Mouse (Mus musculus) Patski (cell line): Measurements from ENCODE around the gene Nr6a1. TPM values are rescaled to one million over a fixed set of nuclear protein-coding genes. Genes with fewer than 3 reads are reported as not detected.

Experiments
- ATAC-seq: fragments of 100-300 bp; one replicate; pipeline ENCODE4 v1.8.0; 2021
- CTCF ChIA-PET: fragments of 350-600 bp; sonication (Branson Sonifier 250); formaldehyde crosslinking; loops from one replicate; lab custom pipeline; 2022; ENCODE audit warnings: inconsistent platforms; lab: Charles Lee
- POLR2A ChIA-PET: fragments of 350-600 bp; sonication (Branson Sonifier 250); formaldehyde crosslinking; loops from one replicate; lab custom pipeline; 2022; ENCODE audit warnings: antibody characterized with exemption, inconsistent platforms; lab: Charles Lee
- DNase-seq: peaks from one replicate; pipeline ENCODE4 v3.0.0-alpha.2; 2011; ENCODE audit warnings: low read depth, low spot score
- H3K27me3 ChIP-seq: fragments of 371-371 bp; one replicate; pipeline ENCODE4 v1.5.1; 2021
- CTCF ChIP-seq: fragments of 100-300 bp; IDR thresholded peaks from one replicate; pipeline ENCODE4 v1.5.1; 2021
- in situ Hi-C: fragments of 300-500 bp; cut with MboI; formaldehyde crosslinking; loops from 3 replicates; pipeline ENCODE4 v1.11.1; 2018; ENCODE audit warnings: low pct_unique_long_range_greater_than_20kb, mixed read lengths
- polyA plus RNA-seq: library from polyadenylated mRNA; unstranded; gene quantifications from one replicate; pipeline ENCODE4 v1.2.3, GENCODE M21; 2021

The Nr6a1 gene
- polyA plus RNA-seq, 1 experiment from 2014 or later = 4.9 TPM

DNA sequence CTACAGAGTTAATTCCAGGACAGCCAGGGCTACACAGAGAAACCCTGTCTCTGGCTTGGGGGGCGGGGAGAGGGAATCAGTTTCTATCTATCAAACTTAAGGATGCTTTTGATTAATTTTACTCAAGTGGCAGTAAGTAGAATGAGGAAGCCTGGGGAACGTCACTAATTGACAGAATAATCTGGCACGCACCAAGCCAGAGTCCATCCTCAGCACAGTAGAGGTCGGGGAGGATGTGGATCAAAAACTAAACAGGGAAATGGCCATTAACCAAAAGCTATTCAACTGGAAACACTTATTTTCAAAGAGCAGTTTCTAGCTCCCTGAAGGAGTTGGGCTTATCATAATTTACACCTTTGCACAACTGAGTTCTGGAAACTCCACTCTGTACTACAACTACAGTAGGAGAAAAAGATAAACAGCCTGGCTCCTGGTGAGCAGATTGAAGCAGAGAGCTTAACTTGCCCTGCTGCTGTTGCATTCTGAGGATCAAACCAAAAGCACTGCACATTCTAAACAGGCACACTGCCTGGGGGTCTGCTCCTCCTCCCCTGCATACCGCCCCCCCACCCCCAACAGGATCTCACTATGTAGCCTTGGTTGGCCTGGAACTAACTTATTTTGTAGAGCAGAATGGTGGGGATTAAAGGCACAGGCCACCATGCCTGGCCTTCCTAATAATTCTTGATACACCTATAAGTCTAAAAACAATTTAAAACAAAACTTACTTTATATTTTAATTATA, 141.1 kb downstream of the Nr6a1 start:
- no peak for DNase-seq
- no peak for ATAC-seq
- TF ChIP-seq CTCF = no peak
- in situ Hi-C loops = no loop called here
- H3K27me3 ChIP-seq = no peaks in the 10 kb centered on the region
- ChIA-PET CTCF (interaction anchor here (1.7 to 1.9 kb wide), 2 partner anchors 10 to 78 kb away, joined by 4 to 5 read pairs; no protein-coding TSS in a partner anchor), POLR2A (no interaction called here)

DNA sequence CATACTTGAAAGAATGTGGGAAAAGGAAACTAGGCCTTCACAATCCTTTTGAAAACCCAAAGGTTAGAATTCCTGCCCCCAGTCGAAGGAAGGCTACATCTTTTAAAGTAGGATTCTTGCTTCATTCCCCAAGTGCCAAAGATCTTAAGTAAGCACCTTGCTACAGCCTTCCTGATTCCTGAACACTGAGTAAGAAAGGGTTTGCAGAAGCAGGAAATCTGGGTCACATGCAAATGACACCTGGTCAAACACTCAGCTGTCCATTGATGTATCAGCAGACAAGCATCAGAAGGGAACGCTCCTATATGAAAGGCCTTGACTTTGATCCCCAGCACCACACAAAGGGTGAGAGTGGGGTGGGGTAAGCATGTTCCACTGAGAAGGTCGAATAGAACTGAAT, 142.4 kb downstream of the Nr6a1 start:
- H3K27me3 ChIP-seq = no peaks in the 10 kb centered on the region
- no peak for TF ChIP-seq CTCF
- ATAC-seq (peak; percentile 26), DNase-seq (no peak)
- POLR2A ChIA-PET = interaction anchor here (0.7 kb wide), 1 partner anchor 39 kb away, joined by 5 read pairs; no protein-coding TSS in a partner anchor
- CTCF ChIA-PET = no interaction called here
- in situ Hi-C loops = no loop called here

DNA sequence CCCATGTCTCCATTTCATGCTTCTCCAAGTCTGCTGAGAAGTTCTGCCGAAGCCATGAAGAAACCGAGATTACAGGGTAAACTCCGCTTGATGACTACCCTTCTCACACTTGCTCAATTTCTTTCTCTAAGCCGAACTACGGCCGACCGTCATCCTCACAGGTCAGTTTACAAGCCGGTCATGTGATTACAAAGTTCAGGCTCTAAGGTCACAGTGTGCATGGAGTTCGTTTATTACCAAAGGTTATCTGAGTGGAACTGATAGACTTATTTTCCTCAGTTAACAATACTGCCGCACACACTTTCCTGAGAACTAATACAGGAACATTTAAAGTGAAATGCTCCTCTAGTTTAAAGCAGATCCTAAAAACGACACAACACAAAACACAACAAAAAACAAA, 143.1 kb downstream of the Nr6a1 start:
- no peak for TF ChIP-seq CTCF

GRCm38 (mm10) chr2:38783364-38783763, 144.1 kb downstream of the Nr6a1 start:
- in situ Hi-C loops = no loop called here
- ChIA-PET CTCF (interaction anchor here (1.3 to 1.7 kb wide), 2 partner anchors 9 kb away, joined by 3 read pairs; no protein-coding TSS in a partner anchor), POLR2A (no interaction called here)
- no peak for DNase-seq
- ATAC-seq = no peak
- no peaks in the 10 kb centered on the region for H3K27me3 ChIP-seq
- TF ChIP-seq CTCF = no peak

More for the DNA sequence above, 143.1 kb downstream of the Nr6a1 start:
- in situ Hi-C loops = no loop called here
- POLR2A ChIA-PET = no interaction called here
- no peaks in the 10 kb centered on the region for H3K27me3 ChIP-seq
- CTCF ChIA-PET = interaction anchor here (0.7 kb wide), 1 partner anchor 9 kb away, joined by 3 read pairs; no protein-coding TSS in a partner anchor
- DNase-seq (no peak), ATAC-seq (no peak)

DNA sequence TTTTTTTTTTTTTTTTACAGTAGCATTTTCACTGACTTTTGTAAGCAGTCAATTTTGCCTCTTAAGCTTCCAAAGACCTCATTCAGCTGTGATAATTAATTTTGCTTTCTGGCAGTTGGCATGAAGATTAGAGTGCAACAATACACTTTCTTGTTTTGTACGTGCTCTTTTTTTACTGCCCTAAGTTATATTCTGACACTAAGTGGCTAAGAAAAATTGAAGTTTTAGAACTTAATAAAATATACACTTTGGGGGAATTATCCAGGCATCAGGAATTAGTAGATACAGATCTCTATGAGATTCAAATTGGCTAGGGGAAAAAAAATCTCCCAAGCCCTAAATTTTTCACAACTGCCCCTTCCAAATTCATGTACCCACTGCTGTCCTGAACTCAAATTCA, 144.8 kb downstream of the Nr6a1 start:
- POLR2A ChIA-PET = interaction anchor here (0.6 kb wide), 1 partner anchor 40 kb away, joined by 3 read pairs; no protein-coding TSS in a partner anchor
- ATAC-seq = no peak
- CTCF ChIA-PET = interaction anchor here (1.0 to 1.7 kb wide), 4 partner anchors 9 to 81 kb away, joined by 3 to 6 read pairs (median 4); no protein-coding TSS in a partner anchor
- in situ Hi-C loops = no loop called here
- H3K27me3 ChIP-seq = no peaks in the 10 kb centered on the region
- no peak for TF ChIP-seq CTCF
- DNase-seq = no peak

DNA sequence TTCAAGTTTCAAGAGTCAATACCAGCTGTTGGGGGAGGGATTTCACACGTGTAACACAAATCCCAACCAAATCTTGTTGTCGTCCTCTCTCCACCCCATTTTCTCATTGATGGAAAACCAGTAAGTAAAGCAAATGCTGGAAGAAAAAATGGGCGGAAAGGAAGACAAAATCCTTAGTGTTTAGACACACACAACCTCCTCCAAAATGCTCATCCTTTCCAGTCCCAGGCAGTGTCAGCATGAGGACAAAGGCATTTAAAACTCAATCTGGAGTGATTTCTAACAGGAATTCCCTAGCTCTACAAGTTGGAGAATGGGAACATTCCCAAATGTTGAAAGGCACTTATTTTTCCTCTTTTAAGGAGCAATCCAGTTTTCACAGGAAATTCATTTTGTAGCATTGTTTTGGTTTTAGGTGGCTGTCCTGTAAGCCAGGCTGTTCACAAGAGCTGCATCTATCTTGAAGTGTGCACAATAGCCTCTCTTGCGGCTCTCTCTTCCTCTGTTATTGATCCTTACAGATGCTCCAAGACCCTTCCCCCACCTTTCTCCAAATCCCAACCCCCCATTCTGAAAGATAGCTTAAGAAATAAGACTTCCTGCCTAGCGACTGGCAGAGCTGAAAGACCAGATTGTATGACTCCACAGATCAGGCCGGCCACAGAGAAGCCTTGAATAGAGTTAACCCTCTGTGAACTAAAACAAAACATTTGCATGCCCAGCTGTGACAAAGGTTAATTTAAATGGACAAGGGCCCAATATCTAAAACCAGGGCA, 145.4 kb downstream of the Nr6a1 start:
- no peak for ATAC-seq
- DNase-seq = no peak
- POLR2A ChIA-PET = interaction anchor here (0.6 kb wide), 1 partner anchor 39 kb away, joined by 3 read pairs; no protein-coding TSS in a partner anchor
- no peaks in the 10 kb centered on the region for H3K27me3 ChIP-seq
- CTCF ChIA-PET = interaction anchor here (1.0 to 1.7 kb wide), 4 partner anchors 8 to 82 kb away, joined by 3 to 6 read pairs (median 4); no protein-coding TSS in a partner anchor
- TF ChIP-seq CTCF = no peak
- in situ Hi-C loops = no loop called here

DNA sequence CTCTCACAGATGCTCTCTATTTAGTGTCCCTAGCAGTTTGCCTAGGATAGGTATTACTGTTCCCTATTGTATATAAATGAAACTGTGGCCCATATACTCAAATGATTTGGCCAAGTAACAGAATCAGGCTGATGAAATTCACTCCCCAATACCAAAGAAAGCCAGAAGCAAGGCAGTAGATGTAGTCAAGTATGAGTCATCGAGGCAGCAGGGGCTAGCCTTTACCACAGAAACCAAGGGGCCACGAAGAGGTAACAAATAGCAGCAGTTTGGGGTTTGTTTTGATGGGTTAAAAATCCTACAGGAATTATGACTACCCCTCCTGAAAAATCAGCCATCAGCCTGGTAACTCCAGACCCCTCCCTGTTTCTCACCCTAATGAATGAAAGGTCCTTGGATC, 147.5 kb downstream of the Nr6a1 start:
- no peak for TF ChIP-seq CTCF
- POLR2A ChIA-PET = no interaction called here
- no peaks in the 10 kb centered on the region for H3K27me3 ChIP-seq
- ATAC-seq = no peak
- no peak for DNase-seq
- in situ Hi-C loops = no loop called here
- CTCF ChIA-PET = no interaction called here

DNA sequence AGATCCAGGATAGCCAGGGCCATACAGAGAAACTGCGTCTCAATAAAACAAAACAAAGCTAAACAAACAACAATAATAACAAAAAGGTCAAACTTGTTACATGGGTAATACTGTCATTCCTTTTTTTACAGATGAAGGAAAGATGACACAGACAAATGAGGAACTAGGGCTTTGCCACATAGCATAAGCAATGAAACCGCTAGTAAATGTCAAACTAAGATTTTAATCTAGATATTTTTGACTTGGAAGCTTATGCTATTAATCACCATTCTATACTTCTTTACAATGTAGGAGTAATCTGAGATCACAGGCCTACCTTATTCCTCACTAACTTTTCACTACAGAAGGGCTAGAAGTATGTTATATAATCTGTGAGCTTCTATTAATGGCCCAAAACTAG, 150.2 kb downstream of the Nr6a1 start:
- in situ Hi-C loops = no loop called here
- ChIA-PET POLR2A (no interaction called here), CTCF (interaction anchor here (0.9 to 1.8 kb wide), 5 partner anchors 12 to 86 kb away, joined by 3 to 4 read pairs (median 3); no protein-coding TSS in a partner anchor)
- TF ChIP-seq CTCF = no peak
- ATAC-seq (no peak), DNase-seq (no peak)
- H3K27me3 ChIP-seq = no peaks in the 10 kb centered on the region

GRCm38 (mm10) chr2:38774936-38775335, 152.6 kb downstream of the Nr6a1 start:
- no peak for DNase-seq
- in situ Hi-C loops = no loop called here
- no peak for TF ChIP-seq CTCF
- no peak for ATAC-seq
- H3K27me3 ChIP-seq = no peaks in the 10 kb centered on the region
- POLR2A ChIA-PET = no interaction called here
- CTCF ChIA-PET = interaction anchor here (1.5 to 2.6 kb wide), 3 partner anchors 8 to 36 kb away, joined by 3 to 7 read pairs (median 3); no protein-coding TSS in a partner anchor

DNA sequence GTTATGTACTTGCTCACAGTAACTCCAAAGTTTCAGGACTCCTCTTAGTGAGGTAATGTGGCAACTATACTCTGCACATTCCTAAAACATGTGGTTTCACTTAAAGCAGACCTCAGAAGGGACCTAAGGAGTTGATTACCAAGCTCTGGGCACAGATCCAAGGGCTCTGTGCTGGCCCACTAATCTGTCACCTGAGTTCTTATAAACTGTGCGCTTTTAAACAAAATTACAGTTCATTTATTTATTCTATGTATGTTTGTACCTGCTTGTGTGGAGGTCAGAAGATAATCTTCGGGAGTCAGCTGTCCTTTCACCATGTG, 156.1 kb downstream of the Nr6a1 start:
- TF ChIP-seq CTCF = no peak
- ChIA-PET CTCF (interaction anchor here (1.3 kb wide), 1 partner anchor 13 kb away, joined by 3 read pairs; no protein-coding TSS in a partner anchor), POLR2A (interaction anchor here (1.0 kb wide), 1 partner anchor 17 kb away, joined by 3 read pairs; no protein-coding TSS in a partner anchor)
- peak; percentile 25 for DNase-seq
- peak; percentile 62 for ATAC-seq
- no peaks in the 10 kb centered on the region for H3K27me3 ChIP-seq
- in situ Hi-C loops = no loop called here
